Mouse (Mus musculus) cerebellum, postnatal 25 days (tissue): ENCODE measurements around the gene Lhfp.
"Not testable (repeated sequence)": the region's sequence is repeated elsewhere in the genome, so short reads cannot be mapped to it uniquely, and the experiment has no call there.

Experiments
- DNase-seq, 2 experiments: peaks; one replicate each; pipeline ENCODE4 v3.0.0; 2021; ENCODE audit warnings: mixed read lengths in 2 of 2

The Lhfp gene

GRCm38 (mm10) chr3:53101711-53102110, 60.4 kb downstream of the Lhfp start:
- DNase-seq, result no peak

GRCm38 (mm10) chr3:53102131-53102756, 60.9 kb downstream of the Lhfp start:
- no peak for DNase-seq

GRCm38 (mm10) chr3:53102757-53103153, 61.4 kb downstream of the Lhfp start:
- DNase-seq, result no peak

- DNase-seq, result peak; percentile 54 to 56
Measured at GRCm38 (mm10) chr3:53108594-53109373, 67.5 kb downstream of the Lhfp start.

- DNase-seq, result no peak
Measured at GRCm38 (mm10) chr3:53109879-53110278, 68.6 kb downstream of the Lhfp start.

- no peak for DNase-seq
Measured at GRCm38 (mm10) chr3:53112048-53112447, 70.7 kb downstream of the Lhfp start.

GRCm38 (mm10) chr3:53118755-53119154, 77.4 kb downstream of the Lhfp start:
- not testable (repeated sequence) for DNase-seq

- DNase-seq, result no peak
Measured at GRCm38 (mm10) chr3:53119978-53120377, 78.7 kb downstream of the Lhfp start.

GRCm38 (mm10) chr3:53125495-53125894, 84.2 kb downstream of the Lhfp start:
- DNase-seq, result no peak

GRCm38 (mm10) chr3:53138785-53139184, 97.5 kb downstream of the Lhfp start:
- no peak for DNase-seq

- no peak for DNase-seq
Measured at GRCm38 (mm10) chr3:53139205-53139604, 97.9 kb downstream of the Lhfp start.

GRCm38 (mm10) chr3:53139642-53140041, 98.3 kb downstream of the Lhfp start:
- DNase-seq, result no peak

- peak; percentile 53 to 55 for DNase-seq
Measured at GRCm38 (mm10) chr3:53142528-53142927, 101.2 kb downstream of the Lhfp start.

GRCm38 (mm10) chr3:53145526-53145925, 104.2 kb downstream of the Lhfp start:
- DNase-seq, result peak; percentile 57 to 64

GRCm38 (mm10) chr3:53145946-53146345, 104.6 kb downstream of the Lhfp start:
- no peak for DNase-seq

GRCm38 (mm10) chr3:53147001-53147400, 105.7 kb downstream of the Lhfp start:
- no peak for DNase-seq

GRCm38 (mm10) chr3:53148751-53149150, 107.4 kb downstream of the Lhfp start:
- peak; percentile 54 to 58 for DNase-seq

GRCm38 (mm10) chr3:53149625-53150320, 108.4 kb downstream of the Lhfp start:
- DNase-seq, result peak; percentile 77 to 83

GRCm38 (mm10) chr3:53151081-53151480, 109.8 kb downstream of the Lhfp start:
- no peak for DNase-seq

GRCm38 (mm10) chr3:53151607-53152006, 110.3 kb downstream of the Lhfp start:
- no peak for DNase-seq

GRCm38 (mm10) chr3:53161963-53162362, 120.6 kb downstream of the Lhfp start:
- DNase-seq, result no peak

- DNase-seq, result peak; percentile 73 to 77
Measured at GRCm38 (mm10) chr3:53165281-53165680, 124.0 kb downstream of the Lhfp start.

- no peak for DNase-seq
Measured at GRCm38 (mm10) chr3:53166001-53166400, 124.7 kb downstream of the Lhfp start.

- no peak for DNase-seq
Measured at GRCm38 (mm10) chr3:53169486-53169885, 128.2 kb downstream of the Lhfp start.
